Mouse (Mus musculus): ENCODE measurements around the gene Crim1. TPM values are rescaled to one million over a fixed set of nuclear protein-coding genes. Genes with fewer than 3 reads are reported as not detected.

Gene Crim1
- polyA plus RNA-seq, 1 experiment, result 13.7 TPM

GRCm38 (mm10) chr17:78213128-78213527 lies 13.1 kb downstream of the Crim1 start:
- Histone ChIP-seq H3K36me3 (ENCODE audit: control insufficient read depth, insufficient read depth, low read length, poor library complexity, severe bottlenecking) (no peaks in the 10 kb centered on the region), H3K27me3 (ENCODE audit: control insufficient read depth, insufficient read depth, low read length, poor library complexity, severe bottlenecking) (no peaks in the 10 kb centered on the region), H3K4me1 (ENCODE audit: control insufficient read depth, insufficient read depth, low read length) (no peaks in the 10 kb centered on the region), H3K4me3 (ENCODE audit: low read depth, low read length) (no peak overlapping the region), H3K9ac (ENCODE audit: low read depth, poor library complexity, severe bottlenecking) (no peak overlapping the region), H3K9me3 (replicated peaks; ENCODE audit: control insufficient read depth, insufficient read depth, low read length, poor library complexity, severe bottlenecking) (no peaks in the 10 kb centered on the region), H3K27ac (ENCODE audit: insufficient read depth, low read length) (no peak overlapping the region)
- TF ChIP-seq POLR2A (IDR thresholded peaks at IDR 0.05; ENCODE audit: insufficient read depth, low read length) (no peak), EP300 (IDR thresholded peaks at IDR 0.05; ENCODE audit: insufficient read depth, low read depth, low read length) (no peak), CTCF (IDR thresholded peaks at IDR 0.05; ENCODE audit: low read depth, low read length) (no peak)

GRCm38 (mm10) chr17:78216526-78216925 lies 16.5 kb downstream of the Crim1 start:
- H3K36me3 ChIP-seq (ENCODE audit: control insufficient read depth, insufficient read depth, low read length, poor library complexity, severe bottlenecking), result no peaks in the 10 kb centered on the region
- H3K4me3 ChIP-seq (ENCODE audit: low read depth, low read length), result no peak overlapping the region
- no peaks in the 10 kb centered on the region for H3K4me1 ChIP-seq (ENCODE audit: control insufficient read depth, insufficient read depth, low read length)
- no peak overlapping the region for H3K27ac ChIP-seq (ENCODE audit: insufficient read depth, low read length)
- no peak for TF ChIP-seq EP300 (IDR thresholded peaks at IDR 0.05; ENCODE audit: insufficient read depth, low read depth, low read length)
- TF ChIP-seq CTCF (IDR thresholded peaks at IDR 0.05; ENCODE audit: low read depth, low read length), result no peak
- no peak for TF ChIP-seq POLR2A (IDR thresholded peaks at IDR 0.05; ENCODE audit: insufficient read depth, low read length)
- H3K27me3 ChIP-seq (ENCODE audit: control insufficient read depth, insufficient read depth, low read length, poor library complexity, severe bottlenecking), result no peaks in the 10 kb centered on the region
- H3K9ac ChIP-seq (ENCODE audit: low read depth, poor library complexity, severe bottlenecking), result no peak overlapping the region
- no peaks in the 10 kb centered on the region for H3K9me3 ChIP-seq (replicated peaks; ENCODE audit: control insufficient read depth, insufficient read depth, low read length, poor library complexity, severe bottlenecking)

- no peak overlapping the region for H3K9ac ChIP-seq (ENCODE audit: low read depth, poor library complexity, severe bottlenecking)
- no peak for TF ChIP-seq EP300 (IDR thresholded peaks at IDR 0.05; ENCODE audit: insufficient read depth, low read depth, low read length)
- TF ChIP-seq POLR2A (IDR thresholded peaks at IDR 0.05; ENCODE audit: insufficient read depth, low read length), result no peak
- TF ChIP-seq CTCF (IDR thresholded peaks at IDR 0.05; ENCODE audit: low read depth, low read length), result no peak
- H3K4me3 ChIP-seq (ENCODE audit: low read depth, low read length), result no peak overlapping the region
- no peaks in the 10 kb centered on the region for H3K4me1 ChIP-seq (ENCODE audit: control insufficient read depth, insufficient read depth, low read length)
- no peaks in the 10 kb centered on the region for H3K9me3 ChIP-seq (replicated peaks; ENCODE audit: control insufficient read depth, insufficient read depth, low read length, poor library complexity, severe bottlenecking)
- no peaks in the 10 kb centered on the region for H3K27me3 ChIP-seq (ENCODE audit: control insufficient read depth, insufficient read depth, low read length, poor library complexity, severe bottlenecking)
- no peak overlapping the region for H3K27ac ChIP-seq (ENCODE audit: insufficient read depth, low read length)
- H3K36me3 ChIP-seq (ENCODE audit: control insufficient read depth, insufficient read depth, low read length, poor library complexity, severe bottlenecking), result no peaks in the 10 kb centered on the region
These were observed 17.4 kb downstream of the Crim1 start for GRCm38 (mm10) chr17:78217406-78217805.

- H3K36me3 ChIP-seq (ENCODE audit: control insufficient read depth, insufficient read depth, low read length, poor library complexity, severe bottlenecking), result no peaks in the 10 kb centered on the region
- TF ChIP-seq CTCF (IDR thresholded peaks at IDR 0.05; ENCODE audit: low read depth, low read length) (no peak), POLR2A (IDR thresholded peaks at IDR 0.05; ENCODE audit: insufficient read depth, low read length) (no peak), EP300 (IDR thresholded peaks at IDR 0.05; ENCODE audit: insufficient read depth, low read depth, low read length) (no peak)
- H3K4me1 ChIP-seq (ENCODE audit: control insufficient read depth, insufficient read depth, low read length), result no peaks in the 10 kb centered on the region
- H3K9ac ChIP-seq (ENCODE audit: low read depth, poor library complexity, severe bottlenecking), result no peak overlapping the region
- H3K9me3 ChIP-seq (replicated peaks; ENCODE audit: control insufficient read depth, insufficient read depth, low read length, poor library complexity, severe bottlenecking), result no peaks in the 10 kb centered on the region
- no peak overlapping the region for H3K27ac ChIP-seq (ENCODE audit: insufficient read depth, low read length)
- H3K27me3 ChIP-seq (ENCODE audit: control insufficient read depth, insufficient read depth, low read length, poor library complexity, severe bottlenecking), result no peaks in the 10 kb centered on the region
- no peak overlapping the region for H3K4me3 ChIP-seq (ENCODE audit: low read depth, low read length)
These were observed 18.6 kb downstream of the Crim1 start for GRCm38 (mm10) chr17:78218506-78219232.

GRCm38 (mm10) chr17:78221007-78221642 lies 21.1 kb downstream of the Crim1 start:
- H3K9ac ChIP-seq (ENCODE audit: low read depth, poor library complexity, severe bottlenecking), result no peak overlapping the region
- H3K27ac ChIP-seq (ENCODE audit: insufficient read depth, low read length), result no peak overlapping the region
- H3K4me1 ChIP-seq (ENCODE audit: control insufficient read depth, insufficient read depth, low read length), result no peaks in the 10 kb centered on the region
- TF ChIP-seq EP300 (IDR thresholded peaks at IDR 0.05; ENCODE audit: insufficient read depth, low read depth, low read length) (no peak), CTCF (IDR thresholded peaks at IDR 0.05; ENCODE audit: low read depth, low read length) (no peak), POLR2A (IDR thresholded peaks at IDR 0.05; ENCODE audit: insufficient read depth, low read length) (no peak)
- no peaks in the 10 kb centered on the region for H3K9me3 ChIP-seq (replicated peaks; ENCODE audit: control insufficient read depth, insufficient read depth, low read length, poor library complexity, severe bottlenecking)
- H3K36me3 ChIP-seq (ENCODE audit: control insufficient read depth, insufficient read depth, low read length, poor library complexity, severe bottlenecking), result no peaks in the 10 kb centered on the region
- H3K4me3 ChIP-seq (ENCODE audit: low read depth, low read length), result no peak overlapping the region
- no peaks in the 10 kb centered on the region for H3K27me3 ChIP-seq (ENCODE audit: control insufficient read depth, insufficient read depth, low read length, poor library complexity, severe bottlenecking)

- Histone ChIP-seq H3K27me3 (ENCODE audit: control insufficient read depth, insufficient read depth, low read length, poor library complexity, severe bottlenecking) (no peaks in the 10 kb centered on the region), H3K4me3 (ENCODE audit: low read depth, low read length) (no peak overlapping the region), H3K9ac (ENCODE audit: low read depth, poor library complexity, severe bottlenecking) (no peak overlapping the region), H3K36me3 (ENCODE audit: control insufficient read depth, insufficient read depth, low read length, poor library complexity, severe bottlenecking) (no peaks in the 10 kb centered on the region), H3K4me1 (ENCODE audit: control insufficient read depth, insufficient read depth, low read length) (no peaks in the 10 kb centered on the region), H3K9me3 (replicated peaks; ENCODE audit: control insufficient read depth, insufficient read depth, low read length, poor library complexity, severe bottlenecking) (no peaks in the 10 kb centered on the region), H3K27ac (ENCODE audit: insufficient read depth, low read length) (no peak overlapping the region)
- TF ChIP-seq CTCF (IDR thresholded peaks at IDR 0.05; ENCODE audit: low read depth, low read length) (no peak), EP300 (IDR thresholded peaks at IDR 0.05; ENCODE audit: insufficient read depth, low read depth, low read length) (no peak), POLR2A (IDR thresholded peaks at IDR 0.05; ENCODE audit: insufficient read depth, low read length) (no peak)
These were observed 21.8 kb downstream of the Crim1 start for GRCm38 (mm10) chr17:78221860-78222259.
